Mouse (Mus musculus) embryo, embryonic 10.5 days (tissue): ENCODE data around the gene Sppl2b.
A peak's percentile ranks its signal among the peaks of the same experiment; 100 is the strongest.

Source experiments
- DNase-seq: peaks from one replicate; pipeline ENCODE4 v3.0.0-alpha.2; 2015; ENCODE audit warnings: low spot score

The Sppl2b gene

GRCm38 (mm10) chr10:80897861-80898510, 42.9 kb downstream of the Sppl2b start:
- no peak for DNase-seq

- no peak for DNase-seq
These were observed 44.0 kb downstream of the Sppl2b start for GRCm38 (mm10) chr10:80899074-80899473.

GRCm38 (mm10) chr10:80899591-80900317, 44.7 kb downstream of the Sppl2b start:
- no peak for DNase-seq

- peak; percentile 100 for DNase-seq
These were observed 45.5 kb downstream of the Sppl2b start, which contains the start of gene Timm13 for GRCm38 (mm10) chr10:80900318-80901247. TSS of gene Timm13 (minus strand) at chr10:80900969.

GRCm38 (mm10) chr10:80901409-80902272, 46.6 kb downstream of the Sppl2b start:
- DNase-seq: no peak

- DNase-seq: no peak
These were observed 47.3 kb downstream of the Sppl2b start for GRCm38 (mm10) chr10:80902273-80902940.

- DNase-seq: no peak
These were observed 48.2 kb downstream of the Sppl2b start for GRCm38 (mm10) chr10:80903282-80903681.

- DNase-seq: no peak
These were observed 49.1 kb downstream of the Sppl2b start for GRCm38 (mm10) chr10:80904004-80904693.

- no peak for DNase-seq
These were observed 49.6 kb downstream of the Sppl2b start for GRCm38 (mm10) chr10:80904709-80905108.

- DNase-seq: no peak
These were observed 54.5 kb downstream of the Sppl2b start for GRCm38 (mm10) chr10:80909375-80910162.

- no peak for DNase-seq
These were observed 56.3 kb downstream of the Sppl2b start for GRCm38 (mm10) chr10:80911354-80911753.

- no peak for DNase-seq
These were observed 56.8 kb downstream of the Sppl2b start for GRCm38 (mm10) chr10:80911891-80912290.

GRCm38 (mm10) chr10:80913364-80914011, 58.4 kb downstream of the Sppl2b start:
- no peak for DNase-seq

GRCm38 (mm10) chr10:80914253-80914656, 59.2 kb downstream of the Sppl2b start:
- no peak for DNase-seq

GRCm38 (mm10) chr10:80915260-80915659, 60.2 kb downstream of the Sppl2b start:
- no peak for DNase-seq

- no peak for DNase-seq
These were observed 60.7 kb downstream of the Sppl2b start for GRCm38 (mm10) chr10:80915736-80916135.

- no peak for DNase-seq
These were observed 62.3 kb downstream of the Sppl2b start for GRCm38 (mm10) chr10:80917336-80917778.

GRCm38 (mm10) chr10:80917779-80918434, 62.8 kb downstream of the Sppl2b start, which contains the start of gene Lmnb2:
TSS of gene Lmnb2 (minus strand) at chr10:80918245.
- DNase-seq: peak; percentile 86
